Mouse (Mus musculus): ENCODE results near the gene Rpl26. TPM values are rescaled to one million over a fixed set of nuclear protein-coding genes. Genes with fewer than 3 reads are reported as not detected.
A peak's percentile ranks its signal among the peaks of the same experiment; 100 is the strongest.

The Rpl26 gene
- polyA plus RNA-seq, 1 experiment from 2014 or later, result 531 TPM

GRCm38 (mm10) chr11:68899815-68900214 is 1.6 kb upstream of the Rpl26 start:
- Histone ChIP-seq H3K4me2 (ENCODE audit: low read depth, low read length) (no peak overlapping the region), H3K36me3 (replicated peaks; ENCODE audit: insufficient read depth, low read length) (peaks cover 23% of the 10 kb centered on the region), H3K9ac (replicated peaks) (no peak overlapping the region), H3K27me3 (ENCODE audit: insufficient read depth, low read length) (no peaks in the 10 kb centered on the region), H3K4me3 (ENCODE audit: low read depth, low read length) (no peak overlapping the region), H3K9me3 (ENCODE audit: low read length) (no peaks in the 10 kb centered on the region), H3K4me1 (ENCODE audit: insufficient read depth) (peaks cover 27% of the 10 kb centered on the region), H3K27ac (ENCODE audit: low read depth) (no peak overlapping the region)
- ATAC-seq (no peak), DNase-seq (no peak)
- TF ChIP-seq EP300 (IDR thresholded peaks at IDR 0.05; ENCODE audit: low read depth), result no peak
- TF ChIP-seq CTCF (IDR thresholded peaks at IDR 0.05; ENCODE audit: low read depth), result no peak
- 74% methylated on average over 8 of the region's 8 CpGs for WGBS (ENCODE audit: insufficient replicate concordance)

DNA sequence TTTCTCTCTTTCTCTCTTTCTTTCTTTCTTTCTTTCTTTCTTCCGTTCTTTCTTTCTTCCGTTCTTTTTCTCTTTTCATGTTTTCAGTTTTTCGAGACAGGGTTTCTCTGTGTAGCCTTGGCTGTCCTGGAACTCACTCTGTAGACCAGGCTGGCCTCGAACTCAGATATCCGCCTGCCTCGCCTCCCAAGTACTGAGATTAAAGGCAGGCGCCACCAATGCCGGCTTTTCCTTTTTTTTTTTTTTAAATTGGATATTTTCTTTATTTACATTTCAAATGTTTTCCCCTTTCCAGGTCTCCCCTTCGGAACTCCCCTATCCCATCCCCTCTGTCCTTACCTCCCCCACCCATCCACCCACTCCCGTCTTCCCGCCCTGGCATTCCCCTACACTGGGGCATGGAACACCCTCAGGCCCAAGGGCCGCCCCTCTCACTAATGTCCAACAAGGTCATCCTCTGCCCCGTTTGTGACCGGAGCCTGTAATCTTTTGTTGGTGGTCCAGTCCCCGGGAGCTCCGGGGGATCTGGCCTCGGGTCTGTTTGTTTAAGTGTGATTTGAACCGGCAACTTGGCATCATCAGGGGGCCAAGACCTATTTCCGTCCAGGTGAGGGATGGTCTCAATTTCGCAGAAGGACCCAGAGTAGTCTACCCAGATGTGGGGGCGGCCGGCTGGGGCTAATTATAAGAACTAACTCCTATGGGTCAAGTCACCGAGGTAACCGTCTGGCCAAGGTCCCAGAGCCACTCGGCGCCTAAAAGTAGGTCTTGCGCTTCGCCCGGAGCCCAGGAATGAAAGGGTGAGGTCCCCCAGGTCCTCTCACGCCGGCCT is 648 bp upstream of the Rpl26 start:
- Histone ChIP-seq H3K36me3 (replicated peaks; ENCODE audit: insufficient read depth, low read length) (peaks cover 32% of the 10 kb centered on the region), H3K27me3 (ENCODE audit: insufficient read depth, low read length) (no peaks in the 10 kb centered on the region), H3K9me3 (ENCODE audit: low read length) (no peaks in the 10 kb centered on the region), H3K4me2 (ENCODE audit: low read depth, low read length) (peak overlapping the region; percentile 78), H3K4me3 (ENCODE audit: low read depth, low read length) (peak overlapping the region; percentile 85), H3K27ac (ENCODE audit: low read depth) (no peak overlapping the region), H3K9ac (replicated peaks) (peak overlapping the region; percentile 59), H3K4me1 (ENCODE audit: insufficient read depth) (peaks cover 27% of the 10 kb centered on the region)
- no peak for ATAC-seq
- no peak for DNase-seq
- WGBS (ENCODE audit: insufficient replicate concordance), result 31% methylated on average over 31 of the region's 31 CpGs
- no peak for TF ChIP-seq EP300 (IDR thresholded peaks at IDR 0.05; ENCODE audit: low read depth)
- TF ChIP-seq CTCF (IDR thresholded peaks at IDR 0.05; ENCODE audit: low read depth), result no peak

GRCm38 (mm10) chr11:68902047-68902364 is 623 bp downstream of the Rpl26 start:
- Histone ChIP-seq H3K9me3 (ENCODE audit: low read length) (no peaks in the 10 kb centered on the region), H3K4me3 (ENCODE audit: low read depth, low read length) (peak overlapping the region; percentile 85), H3K27me3 (ENCODE audit: insufficient read depth, low read length) (no peaks in the 10 kb centered on the region), H3K27ac (ENCODE audit: low read depth) (peak overlapping the region; percentile 92), H3K4me2 (ENCODE audit: low read depth, low read length) (peak overlapping the region; percentile 80), H3K9ac (replicated peaks) (peak overlapping the region; percentile 98), H3K4me1 (ENCODE audit: insufficient read depth) (peaks cover 25% of the 10 kb centered on the region), H3K36me3 (replicated peaks; ENCODE audit: insufficient read depth, low read length) (peaks cover 42% of the 10 kb centered on the region)
- 0% methylated on average over 10 of the region's 10 CpGs for WGBS (ENCODE audit: insufficient replicate concordance)
- ATAC-seq (0 out of 2 replicates have a peak, but pooled peaks have one; percentile 0), DNase-seq (no peak)
- no peak for TF ChIP-seq CTCF (IDR thresholded peaks at IDR 0.05; ENCODE audit: low read depth)
- no peak for TF ChIP-seq EP300 (IDR thresholded peaks at IDR 0.05; ENCODE audit: low read depth)

- ATAC-seq (no peak), DNase-seq (no peak)
- TF ChIP-seq EP300 (IDR thresholded peaks at IDR 0.05; ENCODE audit: low read depth) (no peak), CTCF (IDR thresholded peaks at IDR 0.05; ENCODE audit: low read depth) (no peak)
- Histone ChIP-seq H3K36me3 (replicated peaks; ENCODE audit: insufficient read depth, low read length) (peaks cover 45% of the 10 kb centered on the region), H3K4me3 (ENCODE audit: low read depth, low read length) (peak overlapping the region; percentile 85), H3K27me3 (ENCODE audit: insufficient read depth, low read length) (no peaks in the 10 kb centered on the region), H3K27ac (ENCODE audit: low read depth) (no peak overlapping the region), H3K4me2 (ENCODE audit: low read depth, low read length) (peak overlapping the region; percentile 80), H3K4me1 (ENCODE audit: insufficient read depth) (peaks cover 25% of the 10 kb centered on the region), H3K9me3 (ENCODE audit: low read length) (no peaks in the 10 kb centered on the region), H3K9ac (replicated peaks) (peak overlapping the region; percentile 98)
- WGBS (ENCODE audit: insufficient replicate concordance), result 5% methylated on average over 11 of the region's 11 CpGs
Measured at GRCm38 (mm10) chr11:68902367-68902766, 984 bp downstream of the Rpl26 start.

- no peak overlapping the region for H3K27ac ChIP-seq (ENCODE audit: low read depth)
- 70% methylated on average over 5 of the region's 5 CpGs for WGBS (ENCODE audit: insufficient replicate concordance)
- H3K27me3 ChIP-seq (ENCODE audit: insufficient read depth, low read length), result no peaks in the 10 kb centered on the region
- peaks cover 23% of the 10 kb centered on the region for H3K4me1 ChIP-seq (ENCODE audit: insufficient read depth)
- peak overlapping the region; percentile 98 for H3K9ac ChIP-seq (replicated peaks)
- no peak for ATAC-seq
- peak overlapping the region; percentile 80 for H3K4me2 ChIP-seq (ENCODE audit: low read depth, low read length)
- no peaks in the 10 kb centered on the region for H3K9me3 ChIP-seq (ENCODE audit: low read length)
- H3K4me3 ChIP-seq (ENCODE audit: low read depth, low read length), result peak overlapping the region; percentile 85
- TF ChIP-seq EP300 (IDR thresholded peaks at IDR 0.05; ENCODE audit: low read depth) (no peak), CTCF (IDR thresholded peaks at IDR 0.05; ENCODE audit: low read depth) (no peak)
- peaks cover 45% of the 10 kb centered on the region for H3K36me3 ChIP-seq (replicated peaks; ENCODE audit: insufficient read depth, low read length)
- DNase-seq, result no peak
Measured at GRCm38 (mm10) chr11:68902823-68903222, 1.4 kb downstream of the Rpl26 start.

DNA sequence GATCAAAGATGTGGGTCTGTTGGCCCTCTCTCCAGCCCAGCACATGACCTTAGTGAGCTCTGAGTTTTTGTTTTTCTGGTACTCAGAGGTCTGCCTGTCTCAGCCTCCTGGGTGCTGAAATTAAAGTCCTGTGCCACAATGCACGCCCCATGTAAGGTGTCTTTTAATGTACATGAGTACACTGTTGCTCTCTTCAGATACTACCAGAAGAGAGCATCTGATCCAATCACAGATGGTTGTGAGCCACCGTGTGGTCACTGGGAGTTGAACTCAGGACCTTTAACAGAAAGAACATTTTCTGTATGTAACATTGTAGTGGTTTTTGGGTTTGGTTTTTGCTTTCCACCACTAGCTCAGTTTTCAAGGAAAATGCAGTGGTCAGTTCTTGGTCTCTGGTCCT is 2.4 kb downstream of the Rpl26 start:
- 81% methylated on average over 2 of the region's 2 CpGs for WGBS (ENCODE audit: insufficient replicate concordance)
- TF ChIP-seq CTCF (IDR thresholded peaks at IDR 0.05; ENCODE audit: low read depth), result no peak
- TF ChIP-seq EP300 (IDR thresholded peaks at IDR 0.05; ENCODE audit: low read depth), result no peak
- Histone ChIP-seq H3K27me3 (ENCODE audit: insufficient read depth, low read length) (no peaks in the 10 kb centered on the region), H3K4me1 (ENCODE audit: insufficient read depth) (peaks cover 15% of the 10 kb centered on the region), H3K9me3 (ENCODE audit: low read length) (no peaks in the 10 kb centered on the region), H3K36me3 (replicated peaks; ENCODE audit: insufficient read depth, low read length) (peaks cover 45% of the 10 kb centered on the region), H3K27ac (ENCODE audit: low read depth) (no peak overlapping the region), H3K4me3 (ENCODE audit: low read depth, low read length) (no peak overlapping the region), H3K9ac (replicated peaks) (no peak overlapping the region), H3K4me2 (ENCODE audit: low read depth, low read length) (no peak overlapping the region)
- no peak for DNase-seq
- no peak for ATAC-seq

Measured in liver, postnatal 0 days (tissue).